Mouse (Mus musculus): ENCODE results near the gene Ntn1. TPM values are rescaled to one million over a fixed set of nuclear protein-coding genes. Genes with fewer than 3 reads are reported as not detected.
A peak's percentile ranks its signal among the peaks of the same experiment; 100 is the strongest.

Ntn1 gene
- polyA plus RNA-seq, 1 experiment from 2014 or later: 17.7 TPM

- Histone ChIP-seq H3K9ac (ENCODE audit: low read length) (no peak overlapping the region), H3K27me3 (ENCODE audit: control insufficient read depth, insufficient read depth, low read length) (no peaks in the 10 kb centered on the region), H3K4me1 (ENCODE audit: control insufficient read depth, insufficient read depth, low read length) (peaks cover 22% of the 10 kb centered on the region), H3K4me3 (ENCODE audit: low read length) (no peak overlapping the region), H3K9me3 (replicated peaks; ENCODE audit: control insufficient read depth, low read length) (no peaks in the 10 kb centered on the region), H3K27ac (ENCODE audit: low read length) (no peak overlapping the region), H3K36me3 (ENCODE audit: control insufficient read depth, insufficient read depth) (no peaks in the 10 kb centered on the region), H3K4me2 (ENCODE audit: low read depth, low read length) (no peak overlapping the region)
- no peak for ATAC-seq (replicated peaks; ENCODE audit: extremely low read depth, insufficient read depth, low FRiP score)
- 75% methylated on average over 3 of the region's 3 CpGs for WGBS
These were observed 60.3 kb downstream of the Ntn1 start for GRCm38 (mm10) chr11:68340366-68340765.

DNA sequence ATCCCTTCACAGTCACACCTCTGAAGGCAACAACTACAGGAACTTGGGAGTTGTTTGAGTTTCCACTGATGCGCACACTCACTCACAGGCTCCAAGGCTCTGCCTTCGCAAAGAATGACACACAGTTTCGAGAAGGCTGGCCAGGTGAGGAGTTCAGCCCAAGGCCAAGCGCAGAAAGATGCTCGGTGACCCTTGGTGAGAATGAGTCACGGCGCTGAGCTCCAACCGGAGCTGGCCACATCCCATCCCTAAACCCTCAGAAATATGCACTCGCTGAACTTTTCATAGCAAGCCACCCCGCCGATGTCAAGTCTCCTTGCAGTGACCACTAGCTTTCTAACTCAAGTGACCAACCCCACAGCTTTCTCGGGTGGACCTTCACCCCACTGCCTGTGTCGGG, 60.8 kb downstream of the Ntn1 start:
- no peak overlapping the region for H3K27ac ChIP-seq (ENCODE audit: low read length)
- ATAC-seq (replicated peaks; ENCODE audit: extremely low read depth, insufficient read depth, low FRiP score): no peak
- H3K9me3 ChIP-seq (replicated peaks; ENCODE audit: control insufficient read depth, low read length): no peaks in the 10 kb centered on the region
- no peak overlapping the region for H3K9ac ChIP-seq (ENCODE audit: low read length)
- 91% methylated on average over 13 of the region's 13 CpGs for WGBS
- H3K36me3 ChIP-seq (ENCODE audit: control insufficient read depth, insufficient read depth): no peaks in the 10 kb centered on the region
- H3K4me2 ChIP-seq (ENCODE audit: low read depth, low read length): no peak overlapping the region
- H3K4me3 ChIP-seq (ENCODE audit: low read length): no peak overlapping the region
- H3K4me1 ChIP-seq (ENCODE audit: control insufficient read depth, insufficient read depth, low read length): peaks cover 19% of the 10 kb centered on the region
- no peaks in the 10 kb centered on the region for H3K27me3 ChIP-seq (ENCODE audit: control insufficient read depth, insufficient read depth, low read length)

- Histone ChIP-seq H3K36me3 (ENCODE audit: control insufficient read depth, insufficient read depth) (no peaks in the 10 kb centered on the region), H3K4me3 (ENCODE audit: low read length) (no peak overlapping the region), H3K9me3 (replicated peaks; ENCODE audit: control insufficient read depth, low read length) (no peaks in the 10 kb centered on the region), H3K9ac (ENCODE audit: low read length) (no peak overlapping the region), H3K4me2 (ENCODE audit: low read depth, low read length) (no peak overlapping the region), H3K27me3 (ENCODE audit: control insufficient read depth, insufficient read depth, low read length) (no peaks in the 10 kb centered on the region), H3K27ac (ENCODE audit: low read length) (no peak overlapping the region), H3K4me1 (ENCODE audit: control insufficient read depth, insufficient read depth, low read length) (peaks cover 20% of the 10 kb centered on the region)
- ATAC-seq (replicated peaks; ENCODE audit: extremely low read depth, insufficient read depth, low FRiP score): no peak
- 86% methylated on average over 7 of the region's 7 CpGs for WGBS
These were observed 61.3 kb downstream of the Ntn1 start for GRCm38 (mm10) chr11:68339331-68339730.

- 80% methylated on average over 13 of the region's 13 CpGs for WGBS
- no peak for ATAC-seq (replicated peaks; ENCODE audit: extremely low read depth, insufficient read depth, low FRiP score)
These were observed 68.9 kb downstream of the Ntn1 start for GRCm38 (mm10) chr11:68331676-68332265.

GRCm38 (mm10) chr11:68331117-68331437, 69.5 kb downstream of the Ntn1 start:
- H3K27ac ChIP-seq (ENCODE audit: low read length): no peak overlapping the region
- no peak overlapping the region for H3K9ac ChIP-seq (ENCODE audit: low read length)
- WGBS: 73% methylated on average over 6 of the region's 6 CpGs
- no peaks in the 10 kb centered on the region for H3K36me3 ChIP-seq (ENCODE audit: control insufficient read depth, insufficient read depth)
- H3K4me3 ChIP-seq (ENCODE audit: low read length): no peak overlapping the region
- H3K4me2 ChIP-seq (ENCODE audit: low read depth, low read length): no peak overlapping the region
- peaks cover 5% of the 10 kb centered on the region; the same call in 1 of the 2 replicates for H3K4me1 ChIP-seq (ENCODE audit: control insufficient read depth, insufficient read depth, low read length)
- ATAC-seq (replicated peaks; ENCODE audit: extremely low read depth, insufficient read depth, low FRiP score): no peak
- H3K27me3 ChIP-seq (ENCODE audit: control insufficient read depth, insufficient read depth, low read length): no peaks in the 10 kb centered on the region
- no peaks in the 10 kb centered on the region for H3K9me3 ChIP-seq (replicated peaks; ENCODE audit: control insufficient read depth, low read length)

More at GRCm38 (mm10) chr11:68331676-68332265, 68.9 kb downstream of the Ntn1 start:
- H3K4me2 ChIP-seq (ENCODE audit: low read depth, low read length): no peak overlapping the region
- H3K27me3 ChIP-seq (ENCODE audit: control insufficient read depth, insufficient read depth, low read length): no peaks in the 10 kb centered on the region
- H3K27ac ChIP-seq (ENCODE audit: low read length): no peak overlapping the region
- H3K4me1 ChIP-seq (ENCODE audit: control insufficient read depth, insufficient read depth, low read length): peaks cover 5% of the 10 kb centered on the region; the same call in 1 of the 2 replicates
- no peak overlapping the region for H3K9ac ChIP-seq (ENCODE audit: low read length)
- H3K9me3 ChIP-seq (replicated peaks; ENCODE audit: control insufficient read depth, low read length): no peaks in the 10 kb centered on the region
- no peaks in the 10 kb centered on the region for H3K36me3 ChIP-seq (ENCODE audit: control insufficient read depth, insufficient read depth)
- no peak overlapping the region for H3K4me3 ChIP-seq (ENCODE audit: low read length)

DNA sequence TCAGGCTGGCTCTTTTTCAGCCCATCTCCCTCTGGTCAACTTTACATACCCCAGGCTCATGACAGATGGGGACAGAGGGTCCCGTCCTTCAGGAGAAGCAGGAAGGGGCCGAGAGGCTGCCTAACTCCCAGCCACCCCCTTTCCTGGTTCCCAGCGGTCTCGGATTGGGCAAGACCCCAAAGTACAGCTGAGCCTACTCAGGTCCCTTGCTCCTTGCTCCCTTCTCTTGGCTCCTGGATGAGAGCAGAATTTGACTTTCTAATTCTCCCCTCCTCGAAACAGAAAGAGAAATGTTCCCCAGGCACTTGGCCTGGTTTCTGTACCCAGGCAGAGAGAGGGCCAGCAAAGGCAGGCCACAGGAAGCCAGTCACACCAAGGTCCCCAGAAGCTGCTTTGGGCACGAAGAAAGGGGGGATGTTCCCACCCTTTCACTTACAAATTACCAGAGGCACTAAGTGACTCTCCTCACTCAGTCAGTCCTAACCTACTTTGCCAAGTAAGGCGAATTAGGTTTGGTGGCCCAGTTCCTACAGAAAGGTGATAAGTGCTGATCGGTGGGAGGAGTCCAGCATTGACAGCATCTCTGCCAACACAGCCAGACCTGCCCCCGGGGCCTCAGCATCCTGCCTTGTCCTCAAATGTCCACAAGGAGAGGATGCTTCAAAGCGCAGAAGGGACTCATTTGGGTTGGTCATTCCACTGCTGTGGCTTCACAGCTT, 70.1 kb downstream of the Ntn1 start:
- H3K4me3 ChIP-seq (ENCODE audit: low read length): no peak overlapping the region
- no peak overlapping the region for H3K4me2 ChIP-seq (ENCODE audit: low read depth, low read length)
- H3K4me1 ChIP-seq (ENCODE audit: control insufficient read depth, insufficient read depth, low read length): peaks cover 5% of the 10 kb centered on the region; the same call in 1 of the 2 replicates
- no peak overlapping the region for H3K27ac ChIP-seq (ENCODE audit: low read length)
- no peaks in the 10 kb centered on the region for H3K27me3 ChIP-seq (ENCODE audit: control insufficient read depth, insufficient read depth, low read length)
- no peaks in the 10 kb centered on the region for H3K36me3 ChIP-seq (ENCODE audit: control insufficient read depth, insufficient read depth)
- H3K9me3 ChIP-seq (replicated peaks; ENCODE audit: control insufficient read depth, low read length): no peaks in the 10 kb centered on the region
- H3K9ac ChIP-seq (ENCODE audit: low read length): no peak overlapping the region
- 50% methylated on average over 10 of the region's 10 CpGs for WGBS
- ATAC-seq (replicated peaks; ENCODE audit: extremely low read depth, insufficient read depth, low FRiP score): no peak

- 90% methylated on average over 2 of the region's 2 CpGs for WGBS
- no peak overlapping the region for H3K4me3 ChIP-seq (ENCODE audit: low read length)
These were observed 75.8 kb downstream of the Ntn1 start for GRCm38 (mm10) chr11:68324863-68325262.

DNA sequence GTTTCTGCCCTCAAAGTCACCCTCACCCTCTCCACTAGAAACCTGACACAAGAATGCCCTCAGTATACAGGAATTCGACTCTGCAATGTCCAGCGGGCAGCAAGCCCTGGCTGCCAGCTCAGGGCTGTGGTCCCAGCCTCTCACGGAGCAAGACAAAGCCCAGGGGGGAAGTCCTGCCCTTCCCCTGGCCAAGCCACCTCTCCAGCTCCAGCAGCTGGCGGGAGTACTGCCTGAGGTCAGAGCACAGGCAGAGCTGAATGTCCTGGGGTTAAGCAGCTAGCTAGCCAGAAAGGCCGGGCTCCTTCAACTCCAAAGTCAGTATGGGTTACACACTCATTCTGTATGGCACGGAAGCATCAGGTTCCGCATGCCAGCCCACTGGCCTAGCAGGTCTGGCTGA, 79.2 kb downstream of the Ntn1 start:
- Histone ChIP-seq H3K4me1 (ENCODE audit: control insufficient read depth, insufficient read depth, low read length) (peaks cover 4% of the 10 kb centered on the region; the same call in 1 of the 2 replicates), H3K4me2 (ENCODE audit: low read depth, low read length) (no peak overlapping the region), H3K36me3 (ENCODE audit: control insufficient read depth, insufficient read depth) (no peaks in the 10 kb centered on the region), H3K27me3 (ENCODE audit: control insufficient read depth, insufficient read depth, low read length) (no peaks in the 10 kb centered on the region), H3K9me3 (replicated peaks; ENCODE audit: control insufficient read depth, low read length) (no peaks in the 10 kb centered on the region), H3K4me3 (ENCODE audit: low read length) (no peak overlapping the region), H3K9ac (ENCODE audit: low read length) (no peak overlapping the region; the same call in 1 of the 2 replicates), H3K27ac (ENCODE audit: low read length) (no peak overlapping the region)
- 59% methylated on average over 7 of the region's 7 CpGs for WGBS
- ATAC-seq (replicated peaks; ENCODE audit: extremely low read depth, insufficient read depth, low FRiP score): 0 out of 2 replicates have a peak, but pooled peaks have one; percentile 37

More at GRCm38 (mm10) chr11:68324863-68325262, 75.8 kb downstream of the Ntn1 start:
- H3K27me3 ChIP-seq (ENCODE audit: control insufficient read depth, insufficient read depth, low read length): no peaks in the 10 kb centered on the region
- H3K36me3 ChIP-seq (ENCODE audit: control insufficient read depth, insufficient read depth): no peaks in the 10 kb centered on the region
- ATAC-seq (replicated peaks; ENCODE audit: extremely low read depth, insufficient read depth, low FRiP score): no peak
- H3K4me1 ChIP-seq (ENCODE audit: control insufficient read depth, insufficient read depth, low read length): peaks cover 4% of the 10 kb centered on the region; the same call in 1 of the 2 replicates
- H3K27ac ChIP-seq (ENCODE audit: low read length): no peak overlapping the region
- H3K9me3 ChIP-seq (replicated peaks; ENCODE audit: control insufficient read depth, low read length): no peaks in the 10 kb centered on the region
- H3K9ac ChIP-seq (ENCODE audit: low read length): no peak overlapping the region
- H3K4me2 ChIP-seq (ENCODE audit: low read depth, low read length): no peak overlapping the region

DNA sequence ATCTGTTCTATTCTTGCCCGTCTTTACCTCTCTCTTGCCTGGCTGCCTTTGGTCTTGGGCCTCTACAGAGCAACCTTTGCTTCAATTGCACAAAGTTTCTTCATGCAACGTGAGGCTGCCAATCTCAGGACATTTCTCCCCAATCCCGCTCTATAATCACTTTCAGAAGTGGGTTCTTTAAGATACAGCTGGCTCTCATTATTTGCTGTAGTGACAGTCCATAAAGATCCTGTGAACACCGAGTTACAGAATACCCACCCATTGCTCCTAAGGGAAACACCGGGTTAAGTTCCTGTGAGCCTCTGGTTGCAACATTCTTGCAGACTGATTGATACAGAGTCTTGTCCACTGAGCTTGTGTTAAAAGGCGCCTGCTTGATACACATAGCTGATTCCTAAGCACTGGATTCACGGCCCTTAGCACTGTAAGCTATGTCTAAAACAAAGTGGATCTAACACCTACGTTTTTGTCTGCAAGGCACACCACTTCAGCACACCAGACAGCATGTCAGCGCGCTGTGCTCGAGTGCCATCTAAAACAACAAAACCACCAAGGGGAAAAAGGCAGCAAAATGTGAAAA, 85.0 kb downstream of the Ntn1 start:
- Histone ChIP-seq H3K4me1 (ENCODE audit: control insufficient read depth, insufficient read depth, low read length) (peaks cover 14% of the 10 kb centered on the region), H3K27me3 (ENCODE audit: control insufficient read depth, insufficient read depth, low read length) (no peaks in the 10 kb centered on the region), H3K9ac (ENCODE audit: low read length) (no peak overlapping the region), H3K4me2 (ENCODE audit: low read depth, low read length) (no peak overlapping the region), H3K36me3 (ENCODE audit: control insufficient read depth, insufficient read depth) (no peaks in the 10 kb centered on the region), H3K4me3 (ENCODE audit: low read length) (no peak overlapping the region), H3K9me3 (replicated peaks; ENCODE audit: control insufficient read depth, low read length) (no peaks in the 10 kb centered on the region), H3K27ac (ENCODE audit: low read length) (no peak overlapping the region)
- WGBS: 67% methylated on average over 11 of the region's 11 CpGs
- ATAC-seq (replicated peaks; ENCODE audit: extremely low read depth, insufficient read depth, low FRiP score): no peak

All from heart, embryonic 16.5 days (tissue).